Mouse (Mus musculus) kidney, postnatal 0 days (tissue): ENCODE data around the gene Insyn1. TPM values are rescaled to one million over a fixed set of nuclear protein-coding genes. Genes with fewer than 3 reads are reported as not detected.

Experiments
- ATAC-seq: fragments of 200-750 bp; cut with Nextera tagmentation; replicated peaks from 2 replicates; pipeline ENCODE4 v1.8.0; 2017; ENCODE audit warnings: low read depth, moderate number of reproducible peaks, moderate TSS enrichment, moderate library complexity; ENCODE audit not compliant: low FRiP score
- DNase-seq: peaks from one replicate; pipeline ENCODE4 v3.0.0-alpha.2; 2016; ENCODE audit warnings: low spot score
- H3K27ac ChIP-seq: fragments of 300-500 bp; sonication (generic); 2 replicates; pipeline ENCODE4 v1.5.1; 2014; ENCODE audit warnings: mild to moderate bottlenecking
- H3K27me3 ChIP-seq: fragments of 300-500 bp; sonication (generic); 2 replicates; pipeline ENCODE4 v1.6.1; 2014; ENCODE audit warnings: low read length, mixed read lengths; ENCODE audit not compliant: insufficient read depth
- H3K36me3 ChIP-seq: fragments of 300-500 bp; sonication (generic); 2 replicates; pipeline ENCODE4 v1.6.1; 2014; ENCODE audit warnings: low read length, mixed read lengths; ENCODE audit not compliant: insufficient read depth
- H3K4me1 ChIP-seq: fragments of 300-500 bp; sonication (generic); replicated peaks from 2 replicates; pipeline ENCODE4 v1.6.1; 2014; ENCODE audit warnings: antibody characterized with exemption, low read length, mixed read lengths; ENCODE audit not compliant: insufficient read depth
- H3K4me2 ChIP-seq: fragments of 300-500 bp; sonication (generic); 2 replicates; pipeline ENCODE4 v1.6.1; 2014; ENCODE audit warnings: mild to moderate bottlenecking, low read length, moderate library complexity, mixed read lengths
- H3K4me3 ChIP-seq: fragments of 300-500 bp; sonication (generic); replicated peaks from 2 replicates; pipeline ENCODE4 v1.5.1; 2014; ENCODE audit warnings: low read depth, low read length
- H3K9ac ChIP-seq: fragments of 300-500 bp; sonication (generic); 2 replicates; pipeline ENCODE4 v1.6.1; 2014; ENCODE audit warnings: low read depth, low read length
- H3K9me3 ChIP-seq: fragments of 300-500 bp; sonication (generic); replicated peaks from 2 replicates; pipeline ENCODE4 v1.6.1; 2016; ENCODE audit warnings: low read length, inconsistent platforms, mixed read lengths
- CTCF ChIP-seq: IDR thresholded peaks from 2 replicates; pipeline ENCODE4 v1.5.1; 2016; ENCODE audit warnings: antibody characterized with exemption, low read depth, mild to moderate bottlenecking, moderate library complexity
- WGBS: fragments of 180-500 bp; shearing (Covaris S2); extraction: QIAGEN DNeasy Blood & Tissue Kit; methylation state at CpG from one replicate; pipeline ENCODE4 v1.1.7; 2014; 5-methylcytosine and 5-hydroxymethylcytosine counted together
- polyA plus RNA-seq: library from polyadenylated mRNA; unstranded; fragments of >200 nt; fragmentation: Nextera tagmentation; extraction: Ambion mirVana; gene quantifications from 2 replicates; pipeline ENCODE4 v1.2.1, GENCODE M21; 2015

Gene Insyn1
- polyA plus RNA-seq = 0.89 and 1.4 TPM in 2 replicates

DNA sequence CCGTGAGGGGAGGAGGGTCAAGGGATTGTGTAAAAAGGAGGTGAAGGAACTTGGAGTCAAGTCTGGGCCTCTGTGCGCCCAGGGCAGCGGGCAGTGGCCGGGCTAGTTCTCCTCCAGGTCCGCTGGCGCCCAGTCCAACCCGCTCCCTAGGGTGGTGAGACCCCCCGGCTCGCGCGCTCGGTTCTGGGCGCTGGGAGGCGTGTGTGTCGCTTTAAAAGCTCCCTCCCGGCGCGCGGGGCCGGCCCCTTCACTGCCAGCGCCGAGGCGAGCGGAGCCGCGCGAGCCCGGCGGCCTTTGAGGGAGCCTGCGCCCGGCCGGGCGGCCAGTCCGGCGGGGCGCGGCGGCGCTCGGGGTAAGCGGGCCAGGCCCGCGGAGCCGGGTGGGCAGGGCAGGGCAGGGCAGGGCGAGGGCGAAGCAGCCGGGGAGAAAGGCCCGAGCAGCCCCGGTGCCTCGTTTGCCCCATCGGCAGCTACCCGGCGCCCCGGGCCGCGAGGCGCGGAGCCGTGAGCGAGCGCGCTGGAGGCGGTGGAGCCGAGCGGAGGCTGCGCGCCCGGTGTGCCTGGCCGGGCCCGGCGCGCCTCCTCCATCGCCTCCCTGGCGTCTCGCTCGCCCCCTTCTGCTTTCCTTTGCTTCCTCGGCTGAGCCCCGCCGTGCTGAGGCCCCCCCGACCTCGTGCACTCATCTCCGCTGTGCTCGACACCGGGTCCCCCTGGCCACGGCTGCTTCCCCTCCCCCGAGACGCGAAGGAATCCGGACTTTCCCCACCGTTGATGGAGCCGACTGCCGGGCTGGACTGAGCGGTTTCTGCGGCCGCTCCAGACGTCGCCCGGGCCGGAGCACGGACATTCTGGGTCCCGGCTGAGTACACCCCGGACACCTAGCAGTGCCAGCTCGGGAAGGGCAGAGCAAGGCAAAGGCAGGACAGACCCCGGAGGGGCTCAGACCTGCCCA lies at the start of gene Insyn1:
Gene Insyn1, plus strand, starts transcription at position 753 of the 951 bp plus-strand sequence.
- Histone ChIP-seq H3K4me2 (peak within 1 kb of the TSS; percentile 99), H3K4me3 (peak within 1 kb of the TSS; percentile 61), H3K27ac (peak within 1 kb of the TSS; percentile 68), H3K27me3 (0 out of 2 replicates have a peak, but pooled peaks cover 5% of the 10 kb centered on the region), H3K36me3 (no peaks in the 10 kb centered on the region), H3K9me3 (no peaks in the 10 kb centered on the region), H3K4me1 (peaks cover 19% of the 10 kb centered on the region; the same call in 1 of the 2 replicates), H3K9ac (peak within 1 kb of the TSS; percentile 72)
- DNase-seq (peak; percentile 76), ATAC-seq (peak; percentile 66)
- no peak for TF ChIP-seq CTCF
- under 1% methylated on average over 85 of the region's 104 CpGs for WGBS

DNA sequence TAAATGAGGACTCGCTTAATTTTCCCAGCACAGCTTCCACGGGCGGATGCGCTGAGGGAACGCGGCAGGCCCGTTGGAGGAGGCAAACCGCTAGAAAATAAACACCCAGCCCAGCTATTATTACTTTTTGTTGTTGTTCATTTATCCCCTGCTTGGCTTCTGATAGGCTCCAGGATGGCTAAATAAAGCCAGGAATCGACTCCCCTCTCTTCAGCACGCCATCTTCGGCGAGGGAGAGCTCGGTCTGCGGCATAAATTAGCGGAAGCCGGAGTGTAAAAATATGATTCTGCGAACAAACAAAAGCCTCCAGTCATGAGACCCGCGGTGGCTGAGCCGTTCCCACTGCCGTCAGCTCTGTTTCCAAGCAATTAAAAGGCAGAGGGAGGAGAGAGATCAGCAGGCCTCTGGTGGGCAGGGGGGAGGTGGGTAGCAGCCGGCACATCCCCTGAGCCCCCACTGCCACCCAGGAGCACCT lies 49.4 kb upstream of the Insyn1 start:
- DNase-seq (no peak), ATAC-seq (no peak)
- Histone ChIP-seq H3K4me1 (no peaks in the 10 kb centered on the region), H3K27me3 (no peaks in the 10 kb centered on the region), H3K36me3 (no peaks in the 10 kb centered on the region), H3K9ac (no peak overlapping the region), H3K27ac (no peak overlapping the region), H3K4me2 (no peak overlapping the region), H3K4me3 (no peak overlapping the region), H3K9me3 (no peaks in the 10 kb centered on the region)
- 77% methylated on average over 22 of the region's 22 CpGs for WGBS
- TF ChIP-seq CTCF = no peak

DNA sequence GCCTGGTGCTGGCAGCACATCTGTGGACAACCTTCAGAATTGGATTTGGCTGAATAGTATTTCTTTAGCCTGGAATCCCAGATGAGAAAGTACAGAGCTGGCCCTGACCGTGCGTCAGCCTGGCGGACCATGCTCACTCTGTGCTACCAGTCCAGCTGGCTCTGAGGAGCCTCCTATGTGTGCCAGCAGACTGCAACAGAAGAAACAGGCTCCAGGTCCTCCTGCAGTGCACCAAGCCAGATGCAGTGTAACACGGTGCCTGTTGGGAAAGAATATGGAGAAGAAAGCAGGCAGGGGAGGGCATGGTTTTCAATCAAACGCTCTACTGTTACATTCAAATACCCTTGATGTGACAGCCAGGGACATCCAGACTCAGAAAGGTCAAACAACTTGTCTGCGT lies 48.3 kb upstream of the Insyn1 start:
- Histone ChIP-seq H3K4me3 (no peak overlapping the region), H3K4me2 (no peak overlapping the region), H3K4me1 (no peaks in the 10 kb centered on the region), H3K36me3 (no peaks in the 10 kb centered on the region), H3K9ac (no peak overlapping the region), H3K27ac (no peak overlapping the region), H3K27me3 (no peaks in the 10 kb centered on the region), H3K9me3 (no peaks in the 10 kb centered on the region)
- 65% methylated on average over 6 of the region's 6 CpGs for WGBS
- ATAC-seq = no peak
- no peak for TF ChIP-seq CTCF
- no peak for DNase-seq

DNA sequence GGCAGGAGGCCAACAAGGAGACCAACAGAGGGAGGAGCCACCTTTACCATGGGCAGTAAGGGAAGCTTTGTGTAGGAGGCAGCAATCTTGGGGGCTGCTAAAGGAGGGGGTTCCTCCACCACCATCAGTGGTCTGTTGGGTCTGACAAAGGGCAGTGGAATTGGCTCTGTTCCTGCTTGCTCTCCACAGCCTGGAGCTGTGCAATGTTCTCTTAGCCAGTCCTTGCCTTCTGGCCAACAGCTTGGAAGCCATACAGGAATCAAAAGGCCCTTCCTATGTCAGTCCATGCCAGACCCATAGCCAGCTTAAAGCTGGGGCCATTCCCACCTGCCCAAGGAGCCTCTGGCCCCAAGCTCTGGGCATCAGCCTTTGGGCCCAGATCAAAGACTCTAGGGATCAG lies 47.8 kb upstream of the Insyn1 start:
- H3K27ac ChIP-seq = no peak overlapping the region
- H3K9ac ChIP-seq = no peak overlapping the region
- H3K4me3 ChIP-seq = no peak overlapping the region
- no peaks in the 10 kb centered on the region for H3K9me3 ChIP-seq
- no peaks in the 10 kb centered on the region for H3K36me3 ChIP-seq
- DNase-seq = no peak
- no peaks in the 10 kb centered on the region for H3K27me3 ChIP-seq
- TF ChIP-seq CTCF = no peak
- no peaks in the 10 kb centered on the region for H3K4me1 ChIP-seq
- no peak for ATAC-seq
- no peak overlapping the region for H3K4me2 ChIP-seq

DNA sequence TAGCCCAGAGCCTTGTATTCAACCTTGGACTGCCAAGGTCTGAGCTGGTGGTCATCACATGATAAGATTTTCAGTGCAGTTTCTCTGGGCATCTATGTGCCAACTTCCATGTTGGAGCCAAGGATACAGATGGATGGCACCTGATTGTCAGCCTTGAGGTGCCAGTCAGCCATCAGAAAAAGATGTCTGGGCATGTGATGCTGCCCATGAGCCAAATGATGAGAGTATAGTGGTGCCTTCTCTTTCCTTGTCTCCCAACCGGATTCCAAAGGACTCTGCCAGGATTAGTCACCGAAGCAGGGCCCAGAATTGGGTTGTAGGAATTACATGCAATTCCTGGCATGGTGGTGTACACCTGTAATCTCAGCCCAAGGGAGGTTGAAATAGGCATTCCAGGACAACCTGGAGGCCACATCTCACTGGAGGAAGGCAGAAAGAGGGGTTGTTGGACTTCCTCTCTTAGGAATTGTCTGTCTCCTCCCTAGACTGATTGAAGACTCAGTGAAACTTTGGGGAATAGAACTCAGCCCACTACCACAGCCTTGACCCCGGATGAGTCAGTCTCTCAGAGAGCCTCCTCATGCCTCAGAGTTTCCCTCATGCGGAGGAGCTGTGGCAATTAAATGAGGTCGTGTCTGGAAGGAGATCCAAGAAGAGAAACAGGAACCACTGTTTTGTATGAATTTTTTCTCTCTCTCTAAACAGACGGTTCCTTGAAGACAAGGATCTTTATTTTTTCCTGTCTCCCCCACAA lies 46.9 kb upstream of the Insyn1 start:
- TF ChIP-seq CTCF = no peak
- no peak overlapping the region for H3K4me3 ChIP-seq
- H3K9ac ChIP-seq = no peak overlapping the region
- H3K36me3 ChIP-seq = no peaks in the 10 kb centered on the region
- no peaks in the 10 kb centered on the region for H3K4me1 ChIP-seq
- no peak for ATAC-seq
- WGBS = 50% methylated on average over 6 of the region's 6 CpGs
- H3K27ac ChIP-seq = no peak overlapping the region
- DNase-seq = no peak
- H3K9me3 ChIP-seq = no peaks in the 10 kb centered on the region
- H3K4me2 ChIP-seq = no peak overlapping the region
- H3K27me3 ChIP-seq = no peaks in the 10 kb centered on the region
